Mouse (Mus musculus) G1E (cell line): ENCODE data around the gene Eomes.

Experiments used
- CTCF ChIP-seq: IDR thresholded peaks from 2 replicates; pipeline ENCODE4 v1.5.1; 2012; ENCODE audit warnings: low read depth, low read length, inconsistent platforms, mixed read lengths
- GATA1 ChIP-seq: IDR thresholded peaks from 2 replicates; pipeline ENCODE4 v1.6.1; 2012; ENCODE audit warnings: borderline replicate concordance, low read length, inconsistent platforms, mixed read lengths
- GATA2 ChIP-seq: IDR thresholded peaks from 2 replicates; pipeline ENCODE4 v1.6.1; 2012; ENCODE audit warnings: low read depth, low read length, inconsistent platforms, borderline replicate concordance
- POLR2AphosphoS5 ChIP-seq: IDR thresholded peaks from 2 replicates; pipeline ENCODE4 v1.6.1; 2012; ENCODE audit warnings: low read depth, low read length, inconsistent platforms; ENCODE audit not compliant: insufficient replicate concordance
- TAL1 ChIP-seq: conservative IDR thresholded peaks from 2 replicates; pipeline ENCODE4 v1.6.1; 2012; ENCODE audit warnings: low read depth, low read length, inconsistent platforms, mixed read lengths

GRCm38 (mm10) chr9:118523738-118524137 lies 45.7 kb downstream of the Eomes start:
- no peak for TF ChIP-seq CTCF
- no peak for TF ChIP-seq GATA2
- TF ChIP-seq TAL1 = no peak
- TF ChIP-seq GATA1 = no peak
- TF ChIP-seq POLR2AphosphoS5 = no peak
